Mouse (Mus musculus): ENCODE results near the gene Gm3642.
"Not testable (repeated sequence)": the region's sequence is repeated elsewhere in the genome, so short reads cannot be mapped to it uniquely, and the experiment has no call there.

Gene Gm3642

GRCm38 (mm10) chr14:6840211-6840610 lies at the start of gene Gm3642:
Gene Gm3642, minus strand, starts transcription at chr14:6840311.
- not testable (repeated sequence) for DNase-seq

DNA sequence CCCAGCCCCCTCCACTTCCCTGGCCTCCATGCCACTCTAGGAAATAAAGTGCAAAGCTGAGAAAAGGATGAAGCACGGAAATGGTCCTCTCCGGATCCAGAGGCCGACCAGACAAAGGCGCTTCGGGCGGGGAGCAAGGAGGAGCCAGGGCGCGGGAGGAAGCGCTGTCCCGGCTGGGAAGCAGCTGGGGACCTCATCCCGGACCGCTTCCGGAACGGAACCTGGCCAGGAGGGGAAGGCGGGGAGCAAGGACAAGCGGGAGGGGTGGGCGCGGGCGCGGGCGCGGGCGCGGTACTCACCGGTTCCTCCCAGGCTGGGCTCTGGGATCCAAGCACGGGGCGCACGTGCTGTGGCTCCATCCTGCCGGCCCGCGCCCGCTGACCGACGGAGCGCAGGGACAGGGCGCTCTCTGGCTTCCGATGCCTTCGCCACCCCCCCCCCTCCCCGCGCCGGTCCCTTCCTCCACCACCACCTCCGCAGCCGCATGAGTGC lies 49.5 kb upstream of the Gm3642 start, which contains the start of gene Gm3667:
Gene Gm3667, minus strand, starts transcription at position 442 of the 492 bp plus-strand sequence.
- not testable (repeated sequence) for DNase-seq

GRCm38 (mm10) chr14:6888811-6889210 lies 48.7 kb upstream of the Gm3642 start:
- peak; percentile 5 for DNase-seq

DNA sequence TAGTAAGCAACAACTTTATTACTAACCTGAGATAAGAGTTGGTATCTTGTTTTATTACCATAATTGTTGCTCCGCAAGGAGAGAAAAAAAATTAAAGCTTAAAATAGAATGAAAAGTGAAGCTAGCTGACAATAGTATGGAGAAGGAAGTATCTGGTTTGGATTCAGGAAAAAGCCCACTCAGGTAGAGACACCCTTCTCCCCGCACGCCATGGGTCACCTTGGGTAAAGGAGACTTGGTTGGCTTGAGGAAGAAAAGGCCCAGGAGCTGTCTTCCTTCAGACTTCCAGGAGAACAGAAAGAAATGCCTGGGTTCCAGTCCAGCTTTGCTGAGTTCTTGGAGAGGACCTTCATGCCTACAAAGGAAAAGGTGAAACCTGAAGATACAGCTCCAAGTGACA lies 16.8 kb downstream of the Gm3642 start:
- DNase-seq = not testable (repeated sequence)
